Mouse (Mus musculus) MEL (cell line): ENCODE data around the gene Cck. TPM values are rescaled to one million over a fixed set of nuclear protein-coding genes. Genes with fewer than 3 reads are reported as not detected.

Experiments
- DNase-seq: peaks from one replicate; pipeline ENCODE4 v3.0.0; 2011; ENCODE audit warnings: low read depth, low spot score
- H3K27ac ChIP-seq: 2 replicates; pipeline ENCODE4 v1.5.1; 2012; ENCODE audit warnings: low read depth, mild to moderate bottlenecking, control low read depth, low read length, moderate library complexity; ENCODE audit not compliant: control insufficient read depth
- H3K27me3 ChIP-seq, 2 experiments: fragments of 150-350 bp in 1 of 2; sonication (generic) in 1 of 2; 2 replicates each; pipeline ENCODE4 v1.6.1; 2012; ENCODE audit warnings: low read length in 2 of 2, mild to moderate bottlenecking in 2 of 2, improper control_type of control experiment in 1 of 2, moderate library complexity in 1 of 2; ENCODE audit not compliant: insufficient read depth in 2 of 2, control insufficient read depth in 1 of 2
- H3K36me3 ChIP-seq, 2 experiments: 2 replicates each; pipeline ENCODE4 v1.6.1; 2012 to 2014; ENCODE audit warnings: low read length in 2 of 2, improper control_type of control experiment in 1 of 2, inconsistent platforms in 1 of 2, mild to moderate bottlenecking in 1 of 2; ENCODE audit not compliant: insufficient read depth in 2 of 2, control insufficient read depth in 1 of 2
- H3K4me1 ChIP-seq, 2 experiments: fragments of 150-350 bp in 1 of 2; sonication (generic) in 1 of 2; 2 replicates each; pipeline ENCODE4 v1.6.1; 2012; ENCODE audit warnings: low read length in 2 of 2, improper control_type of control experiment in 1 of 2, mild to moderate bottlenecking in 1 of 2; ENCODE audit not compliant: insufficient read depth in 2 of 2, control insufficient read depth in 1 of 2
- H3K4me3 ChIP-seq, 2 experiments: fragments of 150-350 bp in 1 of 2; sonication (generic) in 1 of 2; 2 replicates each; pipeline ENCODE4 v1.5.1; 2012; ENCODE audit warnings: low read depth in 2 of 2, low read length in 2 of 2, mild to moderate bottlenecking in 2 of 2, moderate library complexity in 2 of 2, control low read depth in 1 of 2, improper control_type of control experiment in 1 of 2; ENCODE audit not compliant: control insufficient read depth in 1 of 2, insufficient read depth in 1 of 2
- H3K79me2 ChIP-seq: 2 replicates; pipeline ENCODE4 v1.6.1; 2012; ENCODE audit warnings: mild to moderate bottlenecking, low read length, moderate library complexity; ENCODE audit not compliant: control insufficient read depth, poor library complexity, insufficient read depth
- H3K9ac ChIP-seq: 2 replicates; pipeline ENCODE4 v1.6.1; 2012; ENCODE audit warnings: low read depth, mild to moderate bottlenecking, control low read depth, low read length, moderate library complexity; ENCODE audit not compliant: control insufficient read depth, poor library complexity, severe bottlenecking
- H3K9me3 ChIP-seq: fragments of 150-350 bp; sonication (generic); replicated peaks from 2 replicates; pipeline ENCODE4 v1.6.1; 2012; ENCODE audit warnings: mild to moderate bottlenecking, low read length, improper control_type of control experiment, moderate library complexity; ENCODE audit not compliant: insufficient read depth
- BHLHE40 ChIP-seq: IDR thresholded peaks from 2 replicates; pipeline ENCODE4 v1.6.1; 2012; ENCODE audit warnings: low read depth, mild to moderate bottlenecking, inconsistent platforms, low read length, improper control_type of control experiment, borderline replicate concordance
- CHD1 ChIP-seq: IDR thresholded peaks from 2 replicates; pipeline ENCODE4 v1.6.1; 2012; ENCODE audit warnings: low read depth, mild to moderate bottlenecking, inconsistent platforms, low read length, improper control_type of control experiment
- CHD2 ChIP-seq: IDR thresholded peaks from 2 replicates; pipeline ENCODE4 v1.6.1; 2011; ENCODE audit warnings: low read length, improper control_type of control experiment
- CTCF ChIP-seq, 3 experiments: IDR thresholded peaks in 2 of 3; conservative IDR thresholded peaks in 1 of 3; 2 replicates each; pipeline ENCODE4 v1.5.1; 2011 to 2012; ENCODE audit warnings: low read length in 3 of 3, low read depth in 2 of 3, mild to moderate bottlenecking in 2 of 3, improper control_type of control experiment in 1 of 3, inconsistent platforms in 1 of 3, mixed read lengths in 1 of 3, moderate library complexity in 1 of 3; ENCODE audit not compliant: control insufficient read depth in 1 of 3, insufficient read depth in 1 of 3, poor library complexity in 1 of 3, severe bottlenecking in 1 of 3
- E2F4 ChIP-seq: IDR thresholded peaks from 2 replicates; pipeline ENCODE4 v1.6.1; 2011; ENCODE audit warnings: low read depth, low read length, improper control_type of control experiment, borderline replicate concordance
- ELF1 ChIP-seq: IDR thresholded peaks from 2 replicates; pipeline ENCODE4 v1.6.1; 2014; ENCODE audit warnings: low read depth, mild to moderate bottlenecking, inconsistent platforms, low read length, improper control_type of control experiment, moderate library complexity
- ETS1 ChIP-seq: IDR thresholded peaks from 2 replicates; pipeline ENCODE4 v1.6.1; 2012; ENCODE audit warnings: low read depth, mild to moderate bottlenecking, inconsistent platforms, low read length, improper control_type of control experiment, moderate library complexity
- GABPA ChIP-seq: IDR thresholded peaks from 2 replicates; pipeline ENCODE4 v1.6.1; 2012; ENCODE audit warnings: low read depth, mild to moderate bottlenecking, inconsistent platforms, low read length, improper control_type of control experiment, moderate library complexity
- HCFC1 ChIP-seq: IDR thresholded peaks from 2 replicates; pipeline ENCODE4 v1.6.1; 2012; ENCODE audit warnings: low read depth, mild to moderate bottlenecking, inconsistent platforms, low read length, improper control_type of control experiment, moderate library complexity
- MAFK ChIP-seq: IDR thresholded peaks from 2 replicates; pipeline ENCODE4 v1.6.1; 2011; ENCODE audit warnings: low read depth, mild to moderate bottlenecking, low read length, improper control_type of control experiment, borderline replicate concordance
- MAX ChIP-seq: IDR thresholded peaks from 2 replicates; pipeline ENCODE4 v1.6.1; 2011; ENCODE audit warnings: low read length, improper control_type of control experiment
- MEF2A ChIP-seq: IDR thresholded peaks from 2 replicates; pipeline ENCODE4 v1.6.1; 2014; ENCODE audit warnings: low read depth, mild to moderate bottlenecking, inconsistent platforms, low read length, improper control_type of control experiment; ENCODE audit not compliant: poor library complexity, insufficient replicate concordance, severe bottlenecking; ENCODE audit errors: extremely low read depth
- MXI1 ChIP-seq: IDR thresholded peaks from 2 replicates; pipeline ENCODE4 v1.6.1; 2011; ENCODE audit warnings: mild to moderate bottlenecking, low read depth, low read length, improper control_type of control experiment
- POLR2A ChIP-seq, 2 experiments: IDR thresholded peaks; 2 replicates each; pipeline ENCODE4 v1.6.1; 2011 to 2012; ENCODE audit warnings: low read length in 2 of 2, mild to moderate bottlenecking in 2 of 2, control low read depth in 1 of 2, improper control_type of control experiment in 1 of 2, low read depth in 1 of 2, moderate library complexity in 1 of 2; ENCODE audit not compliant: control insufficient read depth in 1 of 2, insufficient read depth in 1 of 2, poor library complexity in 1 of 2
- RAD21 ChIP-seq: IDR thresholded peaks from 2 replicates; pipeline ENCODE4 v1.6.1; 2011; ENCODE audit warnings: mild to moderate bottlenecking, low read depth, low read length, improper control_type of control experiment
- SIN3A ChIP-seq: IDR thresholded peaks from 2 replicates; pipeline ENCODE4 v1.6.1; 2012; ENCODE audit warnings: low read length, improper control_type of control experiment, inconsistent platforms
- SMC3 ChIP-seq: IDR thresholded peaks from 2 replicates; pipeline ENCODE4 v1.6.1; 2011; ENCODE audit warnings: low read depth, low read length, improper control_type of control experiment
- TAL1 ChIP-seq: IDR thresholded peaks from 2 replicates; pipeline ENCODE4 v1.6.1; 2012; ENCODE audit warnings: mild to moderate bottlenecking, inconsistent platforms, low read length, moderate library complexity, mixed read lengths
- TBP ChIP-seq: IDR thresholded peaks from 2 replicates; pipeline ENCODE4 v1.8.0; 2011; ENCODE audit warnings: low read depth, low read length, improper control_type of control experiment
- TCF12 ChIP-seq: IDR thresholded peaks from 2 replicates; pipeline ENCODE4 v1.6.1; 2014; ENCODE audit warnings: low read depth, mild to moderate bottlenecking, inconsistent platforms, low read length, improper control_type of control experiment, moderate library complexity
- ZC3H11A ChIP-seq: IDR thresholded peaks from 2 replicates; pipeline ENCODE4 v1.6.1; 2012; ENCODE audit warnings: low read depth, mild to moderate bottlenecking, inconsistent platforms, low read length, improper control_type of control experiment
- ZKSCAN1 ChIP-seq: IDR thresholded peaks from 2 replicates; pipeline ENCODE4 v1.6.1; 2012; ENCODE audit warnings: low read depth, mild to moderate bottlenecking, inconsistent platforms, low read length, improper control_type of control experiment, moderate library complexity
- ZNF384 ChIP-seq: IDR thresholded peaks from 2 replicates; pipeline ENCODE4 v1.6.1; 2012; ENCODE audit warnings: low read depth, mild to moderate bottlenecking, inconsistent platforms, low read length, improper control_type of control experiment
- polyA plus RNA-seq, 2 experiments: library from polyadenylated mRNA; stranded (reverse) in 1 of 2; unstranded in 1 of 2; fragments of >175 nt in 1 of 2; fragments of >200 nt in 1 of 2; gene quantifications; 2 replicates each; pipeline versions ENCODE4 v1.2.1 to v1.2.4; 2012; ENCODE audit warnings: low replicate concordance in 2 of 2, low read depth in 1 of 2; ENCODE audit not compliant: insufficient read length in 2 of 2, insufficient read depth in 1 of 2, missing spikeins in 1 of 2
- total RNA-seq: library from RNA; depleted of rRNA; stranded (reverse); fragments of 300-350 nt; gene quantifications from 2 replicates; pipeline ENCODE4 v1.2.3, GENCODE M21; 2012

Gene Cck
- total and polyA plus RNA-seq, 3 experiments, result not detected

- H3K9ac ChIP-seq, result no peak overlapping the region
- no peaks in the 10 kb centered on the region for H3K79me2 ChIP-seq
- H3K27ac ChIP-seq, result no peak overlapping the region
- no peaks in the 10 kb centered on the region for H3K9me3 ChIP-seq
- H3K4me1 ChIP-seq, result peaks cover 5 to 19% of the 10 kb centered on the region in 2 experiments
- no peaks in the 10 kb centered on the region for H3K27me3 ChIP-seq
- H3K4me3 ChIP-seq, result no peak overlapping the region
- TF ChIP-seq SIN3A (no peak), MEF2A (no peak), HCFC1 (no peak), RAD21 (peak; percentile 46), BHLHE40 (no peak), ELF1 (no peak), ZKSCAN1 (no peak), SMC3 (peak; percentile 60), CTCF (IDR thresholded peaks at IDR 0.05 in 2 of 3, conservative IDR thresholded peaks at IDR 0.05 in 1 of 3; ENCODE audit: control insufficient read depth in 1 of 3, insufficient read depth in 1 of 3, low read depth in 2 of 3, low read length in 3 of 3, poor library complexity in 1 of 3, severe bottlenecking in 1 of 3) (peak; percentile 87 to 95 (median 91)), TBP (no peak), E2F4 (no peak), ETS1 (no peak), MAX (no peak), TCF12 (no peak), ZC3H11A (peak; percentile 29), MXI1 (no peak), CHD2 (no peak), TAL1 (no peak), CHD1 (no peak)
- H3K36me3 ChIP-seq, result peaks cover 0 to 16% of the 10 kb centered on the region in 2 experiments; a peak in 3 of 4 replicates
- peak; percentile 65 for DNase-seq
These were observed 37.0 kb downstream of the Cck start for GRCm38 (mm10) chr9:121458466-121458865.

- H3K9ac ChIP-seq, result no peak overlapping the region
- no peak for TF ChIP-seq ZNF384
- no peak for TF ChIP-seq POLR2A (IDR thresholded peaks at IDR 0.05; ENCODE audit: control insufficient read depth in 1 of 2, insufficient read depth in 1 of 2, low read depth in 1 of 2, low read length in 2 of 2, poor library complexity in 1 of 2)
- no peak for TF ChIP-seq GABPA
- TF ChIP-seq MAFK, result no peak
- TF ChIP-seq MAX, result no peak
- TF ChIP-seq, all 39 proteins: peak for 0
- no peak overlapping the region for H3K4me3 ChIP-seq
- no peaks in the 10 kb centered on the region for H3K27me3 ChIP-seq
- H3K4me1 ChIP-seq, result peaks cover 5 to 25% of the 10 kb centered on the region in 2 experiments
- no peaks in the 10 kb centered on the region for H3K9me3 ChIP-seq
- peaks cover 0 to 23% of the 10 kb centered on the region in 2 experiments; a peak in 3 of 4 replicates for H3K36me3 ChIP-seq
- DNase-seq, result no peak
- peak overlapping the region; percentile 36 for H3K27ac ChIP-seq
- no peaks in the 10 kb centered on the region for H3K79me2 ChIP-seq
These were observed 38.6 kb downstream of the Cck start for GRCm38 (mm10) chr9:121456739-121457515.
